ENCODE assay signal across 8 mouse cellular contexts in the genomic region with DNA sequence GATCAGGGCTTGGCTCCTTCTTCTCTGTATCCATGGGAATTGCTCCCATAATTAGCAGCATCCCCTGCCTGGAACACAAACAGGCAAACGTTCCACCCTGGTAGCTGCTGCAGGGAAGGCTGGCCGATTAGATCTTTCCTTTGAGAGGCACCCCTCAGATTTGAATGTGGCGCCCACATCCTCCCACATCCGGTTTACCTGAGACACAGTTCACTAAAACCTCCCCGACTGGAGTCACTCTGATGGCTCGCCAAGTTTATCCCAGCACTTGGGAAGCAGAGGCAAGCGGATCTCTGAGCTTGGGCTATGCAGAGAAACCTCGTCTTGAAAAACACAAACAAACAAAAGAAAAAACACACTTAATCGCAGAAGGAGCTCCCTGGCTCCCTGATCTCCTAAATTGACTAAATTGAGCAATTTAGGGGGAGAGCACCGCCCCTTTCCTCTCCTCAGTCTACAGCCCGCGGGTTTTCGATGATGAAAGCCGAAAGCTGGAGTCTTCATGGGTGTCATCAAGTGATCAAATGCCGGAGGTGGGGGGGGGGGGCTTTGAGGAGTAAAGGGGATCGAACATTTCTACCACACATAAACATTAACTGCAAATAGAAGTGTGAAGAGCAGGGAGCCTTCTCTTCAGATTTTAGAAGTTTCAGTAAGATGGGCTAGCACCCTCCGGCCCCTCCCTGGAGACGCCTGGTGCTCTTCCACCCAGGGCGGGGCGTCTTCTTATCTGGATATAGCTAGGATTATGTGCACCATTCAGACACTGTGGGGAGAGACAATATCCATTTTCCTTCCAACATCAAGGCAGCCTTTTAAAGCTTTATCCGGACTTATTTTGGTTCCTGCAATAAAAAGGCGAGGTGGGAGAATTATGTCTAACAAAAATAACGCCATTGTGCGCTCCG. TPM values are rescaled to one million over a fixed set of nuclear protein-coding genes. Genes with fewer than 3 reads are reported as not detected.
DNase-seq lines count a peak whose midpoint lies in the region; ATAC-seq and TF ChIP-seq lines count a peak whose summit lies in the region.

No protein-coding gene starts in this region.

- H3K9me3 ChIP-seq in CH12.LX (replicated peaks; ENCODE audit: low read length) = peaks cover 2% of the 10 kb centered on the region
- H3K9me3 ChIP-seq in forebrain, embryonic 11.5 days (ENCODE audit: control insufficient read depth, low read length) = no peaks in the 10 kb centered on the region
- no peaks in the 10 kb centered on the region for H3K9me3 ChIP-seq in liver, embryonic 15.5 days (replicated peaks)
- H3K9me3 ChIP-seq in hindbrain, embryonic 12.5 days (replicated peaks) = no peaks in the 10 kb centered on the region

- H3K27me3 ChIP-seq in kidney, adult 2 months (replicated peaks; ENCODE audit: control insufficient read depth, insufficient read depth, low read length) = no peaks in the 10 kb centered on the region
- no peaks in the 10 kb centered on the region for H3K27me3 ChIP-seq in CH12.LX (replicated peaks)
- H3K27me3 ChIP-seq in forebrain, embryonic 11.5 days (ENCODE audit: control insufficient read depth, insufficient read depth, low read length) = no peaks in the 10 kb centered on the region
- H3K27me3 ChIP-seq in liver, embryonic 15.5 days = 0 out of 2 replicates have a peak, but pooled peaks cover 3% of the 10 kb centered on the region
- H3K27me3 ChIP-seq in hindbrain, embryonic 12.5 days = peaks cover 15% of the 10 kb centered on the region

- peak; percentile 25 for DNase-seq in kidney, adult 2 months
- DNase-seq in kidney, adult 9 months = no peak
- DNase-seq in CH12.LX (ENCODE audit: extremely low read depth) (no peak), adipocyte (ENCODE audit: low spot score) (no peak)
- DNase-seq in forebrain, embryonic 11.5 days (ENCODE audit: low spot score) = no peak
- DNase-seq in retina, embryonic 14.5 days (ENCODE audit: low spot score) = no peak

- H3K9ac ChIP-seq in CH12.LX (ENCODE audit: insufficient read depth, low read depth) = peak overlapping the region; percentile 23; the same call in 1 of the 2 replicates
- H3K9ac ChIP-seq in forebrain, embryonic 11.5 days (ENCODE audit: low read length) = peak overlapping the region; percentile 30; the same call in 1 of the 2 replicates
- peak overlapping the region; percentile 21; the same call in 1 of the 2 replicates for H3K9ac ChIP-seq in liver, embryonic 15.5 days
- H3K9ac ChIP-seq in hindbrain, embryonic 12.5 days = no peak overlapping the region

- ATAC-seq in forebrain, embryonic 11.5 days (replicated peaks; ENCODE audit: low FRiP score) = no peak
- ATAC-seq in liver, embryonic 15.5 days (ENCODE audit: insufficient read depth) = peak; percentile 63; the same call in 1 of the 2 replicates
- ATAC-seq in hindbrain, embryonic 12.5 days (ENCODE audit: low FRiP score) = no peak

- no peak for TF ChIP-seq POLR2A in kidney, adult 2 months (IDR thresholded peaks at IDR 0.05; ENCODE audit: low read depth, low read length)
- TF ChIP-seq POLR2A in CH12.LX (IDR thresholded peaks at IDR 0.05; ENCODE audit: low read depth, low read length) = 0 out of 2 replicates have a peak, but pooled peaks have one; percentile 22

- in situ Hi-C loops in CH12.LX (cut with MboI; ENCODE audit: low pct_ligation_motif_present, low pct_unique_long_range_greater_than_20kb, low sequenced_read_pairs) = loop anchor here (5.0 kb wide), 2 partner anchors 166 to 231 kb away; no protein-coding TSS in a partner anchor

- no peak overlapping the region for H3K4me3 ChIP-seq in kidney, adult 2 months (ENCODE audit: insufficient read depth, low read depth, low read length)
- peak overlapping the region in 1 of 3 experiments; percentile 6 for H3K4me3 ChIP-seq in CH12.LX (replicated peaks in 1 of 3; ENCODE audit: low read depth in 2 of 3, low read length in 2 of 3, poor library complexity in 1 of 3)
- no peak overlapping the region for H3K4me3 ChIP-seq in forebrain, embryonic 11.5 days (ENCODE audit: low read depth, low read length)
- H3K4me3 ChIP-seq in liver, embryonic 15.5 days (replicated peaks) = peak overlapping the region; percentile 22
- no peak overlapping the region for H3K4me3 ChIP-seq in hindbrain, embryonic 12.5 days

- H3K27ac ChIP-seq in kidney, adult 2 months (ENCODE audit: insufficient read depth, low read depth, low read length) = no peak overlapping the region
- peak overlapping the region; percentile 49; the same call in 1 of the 2 replicates for H3K27ac ChIP-seq in CH12.LX (ENCODE audit: insufficient read depth, low read depth)
- no peak overlapping the region for H3K27ac ChIP-seq in forebrain, embryonic 11.5 days (ENCODE audit: low read depth, low read length)
- H3K27ac ChIP-seq in liver, embryonic 15.5 days (replicated peaks) = no peak overlapping the region
- H3K27ac ChIP-seq in hindbrain, embryonic 12.5 days = no peak overlapping the region

- TF ChIP-seq RAD21 in CH12.LX (IDR thresholded peaks at IDR 0.05; ENCODE audit: low read depth, low read length) = no peak

- H3K4me1 ChIP-seq in kidney, adult 2 months (ENCODE audit: control insufficient read depth, insufficient read depth, low read length) = peaks cover 4% of the 10 kb centered on the region; the same call in 1 of the 2 replicates
- H3K4me1 ChIP-seq in CH12.LX (ENCODE audit: control insufficient read depth in 1 of 2, insufficient read depth in 2 of 2) = peaks cover 9 to 31% of the 10 kb centered on the region in 2 experiments
- H3K4me1 ChIP-seq in forebrain, embryonic 11.5 days (replicated peaks; ENCODE audit: control insufficient read depth, insufficient read depth, low read length) = peaks cover 13% of the 10 kb centered on the region
- peaks cover 26% of the 10 kb centered on the region for H3K4me1 ChIP-seq in liver, embryonic 15.5 days (replicated peaks)
- peaks cover 13% of the 10 kb centered on the region for H3K4me1 ChIP-seq in hindbrain, embryonic 12.5 days

- TF ChIP-seq EP300 in CH12.LX (IDR thresholded peaks at IDR 0.05; ENCODE audit: low read length) = no peak

- H3K4me2 ChIP-seq in CH12.LX (ENCODE audit: insufficient read depth, low read depth, poor library complexity, severe bottlenecking) = peak overlapping the region; percentile 69
- H3K4me2 ChIP-seq in forebrain, embryonic 11.5 days (ENCODE audit: low read depth, low read length, severe bottlenecking) = peak overlapping the region; percentile 26; the same call in 1 of the 2 replicates
- H3K4me2 ChIP-seq in liver, embryonic 15.5 days = peak overlapping the region; percentile 50
- no peak overlapping the region; the same call in none of the 2 replicates for H3K4me2 ChIP-seq in hindbrain, embryonic 12.5 days (replicated peaks)

- no peaks in the 10 kb centered on the region for H3K79me2 ChIP-seq in CH12.LX (replicated peaks; ENCODE audit: control insufficient read depth, extremely low read depth, insufficient read depth, poor library complexity, severe bottlenecking)

- WGBS in kidney, adult 2 months = 31% methylated on average over 25 of the region's 25 CpGs
- WGBS in forebrain, embryonic 11.5 days = 22% methylated on average over 25 of the region's 25 CpGs
- WGBS in liver, embryonic 15.5 days (ENCODE audit: insufficient replicate concordance) = 16% methylated on average over 25 of the region's 25 CpGs
- WGBS in hindbrain, embryonic 12.5 days = 38% methylated on average over 25 of the region's 25 CpGs

- TF ChIP-seq CTCF in kidney, adult 2 months (conservative IDR thresholded peaks at IDR 0.05; ENCODE audit: insufficient read depth, insufficient read length, low read depth, low read length) = no peak
- no peak for TF ChIP-seq CTCF in CH12.LX (conservative IDR thresholded peaks at IDR 0.05 in 1 of 2, IDR thresholded peaks at IDR 0.05 in 1 of 2; ENCODE audit: low read depth in 2 of 2, low read length in 2 of 2)

- no peaks in the 10 kb centered on the region for H3K36me3 ChIP-seq in kidney, adult 2 months (ENCODE audit: control insufficient read depth, insufficient read depth, low read length)
- no peaks in the 10 kb centered on the region for H3K36me3 ChIP-seq in CH12.LX (replicated peaks in 1 of 2; ENCODE audit: control insufficient read depth in 1 of 2, insufficient read depth in 1 of 2, low read length in 1 of 2)
- no peaks in the 10 kb centered on the region for H3K36me3 ChIP-seq in forebrain, embryonic 11.5 days (ENCODE audit: control insufficient read depth, insufficient read depth, low read length)
- no peaks in the 10 kb centered on the region for H3K36me3 ChIP-seq in liver, embryonic 15.5 days (replicated peaks)
- H3K36me3 ChIP-seq in hindbrain, embryonic 12.5 days = no peaks in the 10 kb centered on the region

- dilution Hi-C loops in CH12.LX (cut with MboI; ENCODE audit: extremely low pct_ligation_motif_present, extremely low pct_unique_long_range_greater_than_20kb, low sequenced_read_pairs) = no loop called here

TF ChIP-seq in CH12.LX, 34 proteins besides CTCF, POLR2A, EP300 and RAD21:
- no peak for TF ChIP-seq MAZ (IDR thresholded peaks at IDR 0.05; ENCODE audit: low read depth, low read length)
- TF ChIP-seq USF1 (IDR thresholded peaks at IDR 0.05; ENCODE audit: low read depth, low read length) = no peak
- TF ChIP-seq CHD2 (IDR thresholded peaks at IDR 0.05; ENCODE audit: low read length) = no peak
- TF ChIP-seq GABPA (IDR thresholded peaks at IDR 0.05; ENCODE audit: insufficient replicate concordance, low read depth, low read length) = no peak
- TF ChIP-seq MXI1 (IDR thresholded peaks at IDR 0.05; ENCODE audit: low read depth, low read length) = peak; percentile 33; the same call in 1 of the 2 replicates
- TF ChIP-seq IRF4 (IDR thresholded peaks at IDR 0.05; ENCODE audit: low read depth, low read length) = peak; percentile 52; the same call in 1 of the 2 replicates
- TF ChIP-seq MEF2A (IDR thresholded peaks at IDR 0.05; ENCODE audit: borderline replicate concordance, low read depth, low read length) = 0 out of 2 replicates have a peak, but pooled peaks have one; percentile 5
- TF ChIP-seq KAT2A (IDR thresholded peaks at IDR 0.05; ENCODE audit: insufficient replicate concordance, low read length) = no peak

RNA-seq across cellular contexts. Expression of a gene that starts 59.5 kb away (rescaled TPM):
- polyA plus RNA-seq in kidney, adult 2 months (2012; rRNA removed) = 29.4 and 30.9 TPM in 2 replicates
- total RNA-seq in CH12.LX (2012; rRNA removed) (118 and 130 TPM in 2 replicates), CH12.LX (2014; rRNA removed) (70.4 and 72.5 TPM in 2 replicates)
- 113 and 123 TPM in 2 replicates for polyA plus RNA-seq in CH12.LX (2012; ENCODE audit: insufficient read length, low read depth)
- 31.5 and 32.2 TPM in 2 replicates for polyA plus RNA-seq in forebrain, embryonic 11.5 days (2014; fragmentation: Nextera tagmentation; extraction: Ambion mirVana)
- 68.0 and 77.2 TPM in 2 replicates for polyA plus RNA-seq in liver, embryonic 15.5 days (2015; fragmentation: Nextera tagmentation; extraction: Ambion mirVana)
- 30.3 and 37.4 TPM in 2 replicates for polyA plus RNA-seq in hindbrain, embryonic 12.5 days (2016; fragmentation: Nextera tagmentation; extraction: Ambion mirVana)
